Mouse (Mus musculus) thymus, postnatal 25 days (tissue): ENCODE data around the gene 1700001K19Rik.
"Not testable (repeated sequence)": the region's sequence is repeated elsewhere in the genome, so short reads cannot be mapped to it uniquely, and the experiment has no call there.

ENCODE experiments used
- DNase-seq: peaks from one replicate; pipeline ENCODE4 v3.0.0; 2022

Gene 1700001K19Rik

DNA sequence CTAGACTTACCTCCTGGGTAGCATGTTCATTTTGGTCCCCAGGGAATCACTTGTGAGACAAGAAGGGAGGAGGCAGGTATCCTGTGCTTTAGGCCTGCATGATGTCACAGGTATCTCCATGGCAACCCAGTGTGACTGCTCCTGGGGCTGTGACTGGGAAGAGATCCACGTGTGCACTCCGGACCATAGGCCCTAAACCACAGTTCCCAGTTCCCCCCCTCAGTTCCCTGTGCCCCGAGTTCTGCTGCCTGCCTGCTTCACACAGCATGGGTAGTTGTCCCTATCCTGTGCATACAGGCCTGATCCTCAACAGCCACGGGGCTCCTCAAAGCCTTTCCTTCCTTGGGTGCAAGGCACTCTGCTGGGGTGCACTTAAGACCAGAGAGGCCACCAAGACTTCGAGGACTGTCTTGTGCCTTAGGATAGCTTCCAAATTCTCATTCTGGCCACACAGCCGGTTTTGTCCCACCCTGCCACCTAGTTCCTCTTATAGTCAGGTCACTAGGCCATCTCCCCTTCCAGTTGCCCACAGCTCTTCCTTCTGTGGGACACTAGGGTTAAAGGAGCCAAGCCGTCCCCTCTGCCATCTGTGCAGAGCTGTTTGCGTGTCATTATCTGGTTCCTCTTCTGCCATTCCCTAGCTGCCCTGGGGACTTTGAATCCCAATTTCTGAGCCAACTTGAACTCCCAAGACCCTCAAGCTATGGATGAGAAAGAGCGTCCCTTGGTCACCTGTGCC is at the start of gene 1700001K19Rik:
Gene 1700001K19Rik (minus strand): TSS at position 59 of the 739 bp plus-strand sequence.
- DNase-seq: no peak

DNA sequence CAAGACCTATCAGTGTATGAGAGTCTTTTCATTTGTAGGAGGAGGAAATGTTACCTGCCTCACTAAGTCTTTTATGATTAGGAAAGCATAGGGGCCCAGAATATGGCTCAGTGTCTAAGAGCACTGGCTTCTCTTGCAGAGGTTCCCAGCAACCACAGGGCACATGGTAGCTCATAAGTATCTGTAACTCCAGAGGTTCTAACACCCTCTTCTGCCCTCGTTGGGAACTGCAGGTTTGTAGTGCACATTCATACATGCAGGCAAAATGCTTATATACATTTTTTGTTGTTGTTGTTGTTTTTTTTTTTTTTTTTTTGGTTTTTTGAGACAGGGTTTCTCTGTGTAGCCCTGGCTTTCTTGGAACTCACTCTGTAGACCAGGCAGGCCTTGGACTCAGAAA is 44.0 kb upstream of the 1700001K19Rik start:
- no peak for DNase-seq

DNA sequence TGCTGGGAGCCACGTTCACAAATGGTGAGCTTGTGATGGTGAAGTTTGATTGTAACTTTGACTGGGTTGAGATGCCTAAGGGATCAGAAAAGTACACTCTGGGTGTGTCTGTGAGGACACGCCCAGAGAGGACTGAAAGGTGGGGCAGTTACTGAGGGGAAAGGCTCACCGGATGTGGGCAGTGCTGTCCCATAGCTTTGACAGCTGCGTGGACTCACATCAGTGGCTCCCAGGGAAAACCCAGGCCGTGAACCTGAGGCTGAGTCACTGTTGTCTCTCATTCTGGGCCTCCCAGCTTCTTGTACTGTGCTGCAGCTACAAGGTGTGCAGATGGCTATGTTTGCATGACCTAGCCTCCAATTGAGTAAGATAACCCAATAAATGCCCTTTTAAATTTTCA is 43.1 kb upstream of the 1700001K19Rik start:
- no peak for DNase-seq

DNA sequence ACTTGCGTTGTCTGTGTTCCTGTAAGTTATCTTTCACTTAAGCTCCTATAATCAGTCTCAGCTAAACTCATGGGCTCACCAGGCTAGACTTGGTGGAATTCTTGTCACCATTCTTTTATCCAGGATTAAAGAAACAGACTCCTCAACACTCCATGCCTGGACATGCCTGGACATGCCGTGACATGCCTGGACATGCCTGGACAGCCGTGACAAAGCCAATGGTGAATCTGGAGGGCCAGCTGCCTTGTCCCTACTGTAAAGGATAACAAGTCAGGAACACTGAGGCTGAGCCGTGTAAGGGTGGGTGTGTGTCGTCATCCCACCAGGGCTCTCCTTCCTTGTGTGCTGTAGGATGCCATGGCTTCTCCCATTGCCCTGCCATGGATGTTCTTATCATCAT is 42.6 kb upstream of the 1700001K19Rik start:
- DNase-seq: no peak

DNA sequence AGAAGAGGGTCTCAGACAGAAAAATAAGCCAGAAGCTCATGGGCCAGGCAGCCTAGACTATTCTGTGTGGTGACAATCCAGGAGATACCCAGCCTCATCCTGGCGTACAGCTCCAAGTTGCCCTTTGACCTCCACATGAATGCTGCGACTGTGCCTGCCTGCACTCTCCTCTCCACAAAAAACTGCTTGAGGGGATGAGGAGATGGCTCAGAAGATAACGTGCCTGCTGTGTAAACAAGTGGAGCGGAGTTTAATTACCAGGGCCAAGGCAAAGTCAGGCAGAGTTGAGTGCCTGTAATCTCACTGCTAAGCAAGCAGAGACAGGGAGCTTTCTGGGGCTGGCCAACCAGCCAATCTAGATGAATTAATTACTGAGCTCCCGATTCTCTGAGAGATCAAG is 33.6 kb upstream of the 1700001K19Rik start:
- DNase-seq: no peak

DNA sequence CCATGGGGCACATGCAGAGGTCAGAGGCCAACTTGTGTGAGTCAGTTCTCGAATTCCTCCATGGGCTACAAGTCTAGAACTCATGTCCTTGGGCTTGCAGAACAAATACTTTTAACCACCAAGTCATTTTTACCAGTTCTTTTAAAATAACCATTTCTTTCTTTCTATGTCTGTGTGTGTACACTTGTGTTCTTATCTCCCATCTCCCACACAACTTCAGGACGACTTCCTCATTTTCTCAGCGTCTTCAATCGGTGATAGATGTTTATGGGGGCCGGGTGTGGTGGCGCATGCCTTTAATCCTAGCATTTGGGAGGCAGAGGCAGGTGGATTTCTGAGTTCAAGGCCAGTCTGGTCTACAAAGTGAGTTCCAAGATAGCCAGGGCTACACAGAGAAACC is 31.8 kb upstream of the 1700001K19Rik start:
- no peak for DNase-seq

DNA sequence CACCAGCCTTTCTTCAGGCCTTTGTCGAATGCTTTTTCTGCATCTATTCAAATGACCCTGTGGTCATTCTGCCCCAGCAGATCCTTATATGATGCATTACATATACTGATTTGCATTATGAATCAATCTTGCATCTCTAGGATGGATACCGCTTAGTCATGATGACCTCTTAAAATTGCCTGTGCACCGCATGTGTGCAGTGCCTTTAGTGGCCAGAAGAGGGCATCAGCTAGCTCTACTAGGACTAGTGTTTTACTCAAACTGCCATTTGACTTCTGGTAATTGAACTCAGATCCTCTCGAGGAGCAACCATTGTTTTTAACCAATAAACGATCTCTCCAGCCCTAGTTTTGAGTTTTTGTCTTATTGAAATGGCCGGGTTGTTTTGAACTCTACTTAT is 31.4 kb upstream of the 1700001K19Rik start:
- peak; percentile 26 for DNase-seq

DNA sequence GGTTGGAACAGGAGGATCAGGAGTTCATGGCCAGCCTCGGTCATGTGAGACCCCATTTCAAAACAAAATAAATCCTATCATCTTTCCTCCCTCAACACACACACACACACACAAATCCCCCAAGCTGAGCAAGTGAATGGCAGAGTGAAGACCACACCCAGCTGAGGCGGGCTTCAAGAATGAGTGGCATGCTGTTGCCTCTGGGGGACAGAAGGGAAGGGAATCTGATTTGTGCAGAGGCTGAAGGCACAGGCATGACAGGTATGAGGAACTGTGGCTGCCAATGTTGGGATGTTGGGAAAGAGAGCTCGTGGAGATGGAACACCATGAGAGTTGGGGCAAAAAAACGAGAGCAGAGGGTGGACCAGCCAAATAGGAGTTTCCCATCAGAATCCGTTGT is 28.9 kb upstream of the 1700001K19Rik start:
- DNase-seq: no peak

DNA sequence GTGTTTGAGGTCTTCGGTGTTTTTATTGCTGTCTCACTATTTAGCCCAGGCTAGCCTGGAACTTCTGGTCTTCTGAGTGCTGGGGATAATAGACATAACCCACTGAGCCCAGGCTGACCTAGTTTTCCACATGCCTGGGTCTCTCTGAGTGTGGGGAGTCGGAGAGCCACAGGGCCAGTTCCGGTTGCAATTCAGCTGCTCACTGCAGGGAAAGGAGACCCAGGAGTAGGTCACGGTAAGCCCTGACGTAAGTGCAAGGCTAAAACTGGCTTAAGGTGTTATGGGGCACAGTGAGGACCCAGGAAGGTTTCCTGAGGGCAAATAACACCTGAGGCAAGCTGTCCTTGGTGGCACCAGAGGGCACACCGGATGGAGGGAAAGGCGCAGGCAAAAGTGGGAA is 25.0 kb upstream of the 1700001K19Rik start:
- no peak for DNase-seq

DNA sequence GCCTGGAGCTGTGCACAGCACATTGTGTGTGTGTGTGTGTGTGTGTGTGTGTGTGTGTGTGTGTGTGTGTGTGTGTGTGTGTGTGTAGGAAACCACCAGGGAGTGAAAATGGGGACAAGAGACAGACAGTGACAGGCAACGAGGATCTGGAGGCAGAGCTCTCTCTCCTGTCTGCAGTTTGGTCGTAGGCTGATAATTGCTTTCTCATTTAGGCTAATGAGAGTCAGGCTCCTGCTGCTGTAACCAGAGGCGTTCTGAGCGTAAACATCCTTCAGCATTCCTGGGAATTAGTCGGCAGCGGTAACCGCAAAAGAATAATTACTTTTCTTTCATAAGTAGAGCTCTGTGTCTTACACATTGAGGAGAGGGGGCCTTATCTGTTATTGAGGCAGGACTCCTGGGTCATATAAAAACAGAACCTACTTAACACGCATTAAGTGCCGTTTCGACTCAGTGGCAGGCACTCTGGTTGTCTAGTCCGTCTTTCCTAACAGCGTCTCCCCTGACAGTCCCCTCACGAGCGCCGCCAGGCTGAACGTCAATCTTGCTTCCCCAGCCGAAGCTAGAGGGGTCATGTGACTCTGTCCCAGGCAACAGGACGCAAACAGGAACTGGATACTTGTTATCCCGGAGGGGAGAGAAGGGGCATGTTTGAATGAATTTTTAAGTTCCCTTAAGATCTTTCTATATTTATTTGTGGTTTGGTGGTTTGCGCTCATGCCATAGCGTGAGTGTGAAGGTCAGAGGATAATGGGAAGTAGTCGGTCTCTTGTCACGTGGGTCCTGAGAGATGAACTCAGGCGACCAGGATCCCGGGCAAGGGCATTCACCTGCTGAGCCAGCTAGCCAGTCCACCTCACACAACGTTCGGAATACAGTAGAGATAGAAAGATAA is 24.2 kb upstream of the 1700001K19Rik start:
- peak; percentile 57 for DNase-seq

DNA sequence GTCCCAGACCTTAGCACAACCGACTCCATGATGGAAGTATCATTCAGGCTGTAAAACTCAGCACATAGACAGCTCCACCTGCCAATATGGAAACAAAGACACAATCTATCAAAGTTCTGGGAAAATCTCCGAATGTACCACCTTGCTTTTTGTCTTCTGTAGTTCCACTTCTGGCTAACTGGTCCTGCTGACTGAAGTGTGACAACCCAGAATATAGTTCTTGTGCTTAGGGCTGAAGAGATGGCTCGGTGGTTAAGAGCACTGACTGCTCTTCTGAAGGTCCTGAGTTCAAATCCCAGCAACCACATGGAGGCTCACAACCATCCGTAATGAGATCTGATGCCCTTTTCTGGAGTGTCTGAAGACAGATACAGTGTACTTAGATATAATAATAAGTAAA is 23.0 kb upstream of the 1700001K19Rik start:
- not testable (repeated sequence) for DNase-seq

DNA sequence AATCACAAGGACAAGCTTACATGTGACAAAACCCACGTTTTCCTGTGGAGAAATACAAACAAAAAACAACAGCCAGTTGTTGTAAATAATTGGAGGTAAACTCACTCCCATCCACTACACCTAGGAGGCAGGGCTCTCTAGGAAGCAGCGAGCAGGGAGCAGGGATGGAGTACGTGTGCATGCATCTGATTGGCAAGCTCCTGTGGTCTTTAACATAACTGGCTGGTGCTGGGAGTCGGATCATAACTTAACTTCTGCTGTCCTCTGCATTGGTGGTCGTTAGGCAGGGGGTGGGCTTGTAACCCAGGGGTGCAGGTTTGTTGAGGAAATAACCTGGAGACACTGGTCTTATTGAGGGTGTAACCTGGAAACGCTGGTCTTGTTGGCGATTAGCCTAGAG is 21.3 kb upstream of the 1700001K19Rik start:
- no peak for DNase-seq

DNA sequence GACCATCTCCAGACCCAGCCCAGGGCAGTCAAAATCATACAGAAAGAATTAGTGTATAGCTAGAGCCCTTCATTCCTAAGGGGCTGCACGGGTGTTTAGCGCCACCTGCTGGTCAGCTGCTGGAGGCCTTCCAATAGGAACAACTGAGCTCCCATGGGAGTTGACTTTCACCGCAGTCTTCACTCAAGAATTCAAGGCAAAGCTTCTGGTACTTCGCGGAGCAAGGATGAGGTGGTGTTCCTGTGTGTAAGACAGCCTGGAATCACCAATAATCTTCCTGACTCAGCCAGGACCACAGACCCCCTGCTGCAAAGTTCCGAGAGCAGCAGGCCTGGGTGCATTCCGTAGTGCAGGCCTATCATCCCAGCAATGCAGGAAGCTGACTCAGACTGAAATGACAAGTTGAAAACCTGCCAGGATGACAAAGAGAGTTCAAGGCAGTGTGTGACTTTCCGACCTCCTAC is 20.6 kb upstream of the 1700001K19Rik start:
- peak; percentile 80 for DNase-seq

DNA sequence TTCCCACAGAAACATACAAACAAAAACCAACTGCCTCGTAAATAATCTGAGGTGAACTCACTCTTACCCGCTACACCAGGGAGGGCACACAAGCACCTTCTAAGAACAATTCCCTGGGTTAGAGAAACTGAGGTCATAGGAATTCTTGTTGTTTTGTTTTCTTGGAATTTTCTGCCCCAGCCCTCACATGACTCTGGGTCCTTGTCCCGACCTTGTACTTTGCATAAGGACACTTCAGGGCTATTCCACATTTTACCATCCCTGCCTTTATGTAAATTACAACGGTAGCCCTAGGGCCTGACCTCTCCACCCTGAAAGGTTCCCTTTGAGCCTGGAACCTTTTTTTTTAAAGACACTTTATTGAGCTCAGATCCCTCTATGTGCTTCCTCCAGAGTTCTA is 20.1 kb upstream of the 1700001K19Rik start, which contains the start of gene Hsp90aa1:
Gene Hsp90aa1 (minus strand): TSS at position 173 of the 400 bp plus-strand sequence.
- DNase-seq: no peak

DNA sequence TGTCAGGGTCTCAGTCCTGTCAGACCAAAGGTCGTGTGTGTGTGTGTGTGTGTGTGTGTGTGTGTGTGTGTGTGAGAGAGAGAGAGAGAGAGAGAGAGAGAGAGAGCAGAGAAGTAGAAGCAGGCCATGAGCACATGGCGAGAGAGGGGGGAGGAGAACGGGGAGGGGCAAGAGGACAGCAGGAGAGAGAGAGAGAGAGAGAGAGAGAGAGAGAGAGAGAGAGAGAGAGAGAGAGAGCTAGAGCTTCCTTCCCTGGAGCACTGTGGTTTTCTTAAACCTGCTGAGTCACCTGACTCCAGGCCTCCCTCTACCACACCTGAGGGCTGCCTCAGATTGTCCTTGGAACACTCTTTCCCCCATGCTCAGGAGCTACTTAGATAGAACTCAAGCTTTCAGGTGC is 18.9 kb upstream of the 1700001K19Rik start:
- DNase-seq: not testable (repeated sequence)

DNA sequence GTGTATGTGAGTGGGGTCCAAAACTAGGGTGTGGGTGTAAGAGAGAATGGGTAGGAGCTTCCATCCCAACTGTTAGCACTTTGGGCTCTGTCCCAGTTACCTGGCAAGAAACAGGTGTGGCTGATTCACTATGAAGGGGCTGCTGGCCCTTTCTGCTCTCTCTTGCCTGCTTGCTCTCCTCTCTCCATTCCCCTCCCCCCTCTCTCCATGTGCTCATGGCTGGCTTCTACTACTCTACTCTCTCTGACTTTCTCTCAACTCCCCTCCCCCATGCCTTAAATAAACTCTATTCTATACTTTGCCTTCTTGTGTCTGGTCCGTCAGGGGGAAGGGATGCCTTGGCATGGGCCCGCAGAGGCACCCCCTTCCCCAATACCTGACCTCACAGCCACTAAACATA is 18.3 kb upstream of the 1700001K19Rik start:
- DNase-seq: no peak

DNA sequence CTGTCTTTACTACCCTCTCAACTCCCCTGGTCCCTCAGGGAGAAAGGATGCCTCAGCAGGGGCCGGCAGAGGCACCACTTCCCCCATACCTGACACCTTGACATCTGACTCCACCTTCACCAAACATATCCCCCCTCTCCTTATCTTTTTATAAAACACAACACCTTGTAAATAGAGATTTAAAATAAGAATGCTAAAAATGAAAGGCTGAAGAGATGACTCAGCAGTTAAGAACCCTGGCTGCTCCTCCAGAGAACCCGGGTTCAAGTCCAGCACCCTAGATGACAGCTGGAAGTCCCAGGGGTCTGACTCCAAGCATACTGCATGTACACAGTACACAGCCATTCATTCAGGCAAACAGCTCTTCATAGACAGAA is 16.7 kb upstream of the 1700001K19Rik start:
- no peak for DNase-seq

DNA sequence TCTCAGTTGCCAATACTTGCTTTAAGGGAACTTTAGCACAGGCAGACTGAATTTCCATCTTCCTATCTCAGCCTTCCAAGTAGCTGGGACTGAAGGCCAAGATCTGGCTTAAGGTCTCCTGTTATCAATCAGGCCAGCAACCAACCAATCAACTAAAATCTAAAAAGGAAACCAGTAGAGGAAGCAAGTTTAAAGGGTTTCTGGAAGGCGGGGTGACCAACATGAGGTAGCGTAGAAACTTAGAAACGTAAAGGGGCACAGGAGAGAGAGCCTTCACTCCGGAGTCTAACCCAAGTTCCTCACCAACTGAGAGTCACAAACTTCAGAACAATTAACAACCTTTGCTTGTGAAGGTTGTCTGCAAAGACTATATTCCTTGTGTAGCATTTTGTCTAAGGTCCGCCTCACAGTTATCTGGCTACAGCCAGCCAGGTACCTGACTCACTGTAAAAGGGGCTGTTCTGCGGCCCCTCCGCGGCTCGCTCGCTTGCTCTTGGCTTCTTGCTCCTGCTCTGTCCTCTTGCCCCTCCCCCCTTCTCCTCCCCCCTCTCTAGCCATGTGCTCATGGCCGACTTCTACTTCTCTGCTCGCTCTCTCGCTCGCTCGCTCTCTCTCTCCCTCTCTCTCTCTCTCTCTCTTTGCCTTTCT is 16.2 kb upstream of the 1700001K19Rik start:
- DNase-seq: no peak

DNA sequence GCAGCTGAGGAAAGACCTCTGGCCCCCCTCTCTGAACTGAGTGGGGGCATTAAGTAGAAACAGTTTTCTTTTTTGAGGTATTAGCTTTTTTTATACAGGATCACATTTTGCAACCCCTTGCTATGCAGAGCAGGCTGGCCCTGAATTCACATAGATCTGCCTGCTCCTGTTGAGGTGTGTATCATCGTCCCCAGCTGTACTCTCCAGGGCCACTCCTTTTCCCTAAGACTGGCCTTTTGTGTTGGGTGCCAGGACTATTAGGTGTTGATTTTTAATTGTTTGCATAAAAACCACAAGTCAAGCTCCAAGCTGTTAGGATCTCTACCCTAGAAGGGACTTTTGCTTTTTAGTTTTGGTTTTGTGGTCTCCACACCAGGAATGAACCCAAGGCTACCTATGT is 15.7 kb upstream of the 1700001K19Rik start:
- no peak for DNase-seq

DNA sequence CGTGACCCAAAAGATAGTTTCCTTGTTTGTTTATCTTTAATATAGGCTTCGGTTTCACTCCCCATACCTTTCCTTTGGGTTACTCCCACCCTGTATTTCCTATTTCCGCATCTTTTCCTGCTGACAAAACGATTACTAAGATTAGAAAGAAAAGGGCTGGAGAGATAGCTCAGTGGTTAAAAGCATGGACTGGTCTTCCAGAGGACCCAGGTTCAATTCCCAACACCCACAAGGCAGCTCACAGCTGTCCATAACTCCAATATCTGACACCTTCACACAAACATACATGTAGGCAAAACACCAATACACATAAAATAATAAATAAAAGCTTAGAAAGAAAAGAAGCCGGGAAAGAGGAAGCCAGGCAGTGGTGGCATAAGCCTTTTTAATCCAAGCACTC is 15.0 kb upstream of the 1700001K19Rik start:
- no peak for DNase-seq

DNA sequence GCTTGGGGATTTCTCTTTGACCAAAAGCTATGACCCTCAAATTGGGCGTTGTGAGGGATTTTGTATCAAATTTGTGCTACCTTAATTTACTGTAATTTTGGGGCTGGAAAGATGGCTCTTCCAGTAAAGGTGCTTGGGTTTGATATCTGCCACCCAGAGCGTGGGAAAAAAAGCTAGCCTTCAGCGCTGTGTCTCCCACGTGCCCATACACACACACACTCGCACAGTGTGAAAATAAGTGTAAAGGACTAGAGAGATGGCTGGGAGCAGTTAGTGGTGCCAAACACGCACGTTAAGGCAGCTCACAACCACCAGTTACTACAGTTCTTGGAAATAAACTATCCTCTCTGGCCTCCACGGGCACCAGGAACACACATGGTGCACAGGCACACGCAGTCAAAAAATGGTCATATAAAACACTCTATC is 14.6 kb upstream of the 1700001K19Rik start:
- no peak for DNase-seq

DNA sequence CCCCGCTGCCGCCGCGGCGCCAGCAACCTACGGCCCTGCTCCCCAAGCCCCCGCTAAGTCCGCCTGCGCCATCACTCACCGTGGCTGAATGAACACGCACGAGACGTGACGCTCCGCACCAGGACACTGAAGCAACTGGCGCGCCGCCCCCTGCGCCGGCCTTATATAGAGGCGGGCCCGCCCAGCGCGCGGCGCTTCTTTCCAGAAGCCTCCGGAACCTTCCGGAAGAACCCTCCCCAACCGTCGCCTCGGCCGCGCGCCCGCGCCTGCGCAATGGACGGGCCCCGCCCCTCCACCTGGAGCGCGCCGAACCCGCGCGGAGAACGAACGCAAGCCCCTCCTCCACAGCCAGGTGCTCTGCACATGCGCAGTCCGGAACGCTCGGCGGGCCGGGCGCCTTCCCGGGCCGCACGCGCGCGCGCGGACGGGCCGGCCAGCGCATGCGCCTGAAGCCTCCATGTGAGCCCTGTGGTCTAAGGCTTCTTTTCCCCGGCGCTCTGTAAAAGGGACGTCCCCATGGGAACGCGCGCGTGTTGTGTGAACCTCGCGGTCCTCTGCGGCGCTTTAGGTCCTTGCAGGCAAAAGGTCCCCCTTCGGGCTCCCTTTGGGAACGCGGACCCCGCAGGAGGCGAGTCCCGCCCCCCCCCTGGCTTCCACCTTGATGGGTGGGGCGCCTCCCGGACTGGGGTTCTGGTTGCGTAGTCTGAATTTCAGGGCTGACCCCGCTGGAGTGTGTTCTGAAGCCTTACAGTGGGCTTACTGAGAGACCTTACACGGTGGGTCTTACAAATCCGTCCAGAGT is 14.0 kb upstream of the 1700001K19Rik start:
- peak; percentile 99 for DNase-seq
